Mouse (Mus musculus) 3134 (cell line): ENCODE measurements around the gene Hspd1.
"Not testable (repeated sequence)": the region's sequence is repeated elsewhere in the genome, so short reads cannot be mapped to it uniquely, and the experiment has no call there.

Experiments
- DNase-seq: peaks from one replicate; pipeline ENCODE4 v3.0.0-alpha.2; 2011; ENCODE audit warnings: low spot score; ENCODE audit not compliant: insufficient read length; ENCODE audit errors: extremely low read depth

Gene Hspd1

DNA sequence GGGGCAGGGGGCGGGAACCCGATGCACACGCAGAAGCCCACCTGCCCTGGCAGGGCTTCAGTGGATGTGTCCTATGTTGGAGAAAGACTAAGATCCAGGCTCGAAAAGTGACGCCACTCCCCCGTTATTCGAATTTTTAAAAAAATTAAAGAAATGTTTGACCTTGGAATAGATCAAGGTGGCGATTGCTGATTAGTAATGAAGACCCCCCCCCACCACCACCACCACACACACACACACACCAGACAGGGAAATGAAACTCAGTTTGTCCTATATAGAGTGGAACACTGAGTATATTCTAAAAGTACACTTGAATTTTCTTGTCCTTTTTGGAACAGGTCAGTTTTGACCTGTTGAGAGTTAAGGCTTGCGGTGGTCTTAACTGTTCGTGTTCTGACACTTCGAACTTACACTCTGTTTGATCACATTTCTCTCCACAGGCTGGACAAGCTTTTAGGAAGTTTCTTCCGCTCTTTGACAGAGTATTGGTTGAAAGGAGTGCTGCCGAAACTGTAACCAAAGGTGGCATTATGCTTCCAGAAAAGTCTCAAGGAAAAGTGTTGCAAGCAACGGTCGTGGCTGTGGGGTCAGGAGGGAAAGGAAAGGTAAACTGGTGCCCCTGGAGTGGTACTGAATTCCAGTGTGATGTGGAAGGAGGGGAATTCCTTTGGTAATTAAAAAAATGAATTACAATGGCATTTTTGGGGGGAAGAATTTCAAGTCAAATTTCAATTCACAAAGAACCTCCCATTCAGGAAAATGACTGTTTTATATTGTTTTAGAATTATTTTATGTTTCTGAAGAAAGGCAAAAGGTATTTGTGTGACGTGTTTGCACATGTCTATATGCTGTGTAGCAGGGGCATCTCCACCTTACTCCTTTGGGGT is 811 bp upstream of the Hspd1 start:
- DNase-seq = no peak

DNA sequence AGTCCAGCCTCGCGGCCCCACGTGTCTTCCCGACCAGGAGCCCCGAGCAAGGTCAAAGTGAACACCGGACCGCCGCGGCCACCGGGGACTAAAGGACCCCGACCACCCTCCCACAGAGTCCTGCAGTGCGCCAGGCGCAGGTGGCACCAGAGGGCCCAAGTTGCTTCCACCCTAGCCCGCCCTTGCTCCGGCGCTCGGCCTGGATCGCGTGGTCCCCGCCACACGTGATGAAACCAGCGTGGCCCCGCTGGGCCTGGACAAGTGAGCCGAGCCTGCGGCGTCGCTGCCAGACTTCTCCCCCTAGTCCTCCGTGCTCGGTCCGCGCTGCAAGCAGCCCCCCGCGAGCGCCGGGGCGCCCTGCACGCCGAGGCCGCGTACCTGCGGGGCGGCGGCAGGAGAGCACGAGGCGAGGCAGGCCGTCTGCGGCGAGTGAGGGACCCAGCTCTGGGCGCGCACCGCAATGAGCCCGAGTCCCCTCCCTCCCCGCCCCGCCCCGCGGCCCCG is 590 bp downstream of the Hspd1 start:
- no peak for DNase-seq

DNA sequence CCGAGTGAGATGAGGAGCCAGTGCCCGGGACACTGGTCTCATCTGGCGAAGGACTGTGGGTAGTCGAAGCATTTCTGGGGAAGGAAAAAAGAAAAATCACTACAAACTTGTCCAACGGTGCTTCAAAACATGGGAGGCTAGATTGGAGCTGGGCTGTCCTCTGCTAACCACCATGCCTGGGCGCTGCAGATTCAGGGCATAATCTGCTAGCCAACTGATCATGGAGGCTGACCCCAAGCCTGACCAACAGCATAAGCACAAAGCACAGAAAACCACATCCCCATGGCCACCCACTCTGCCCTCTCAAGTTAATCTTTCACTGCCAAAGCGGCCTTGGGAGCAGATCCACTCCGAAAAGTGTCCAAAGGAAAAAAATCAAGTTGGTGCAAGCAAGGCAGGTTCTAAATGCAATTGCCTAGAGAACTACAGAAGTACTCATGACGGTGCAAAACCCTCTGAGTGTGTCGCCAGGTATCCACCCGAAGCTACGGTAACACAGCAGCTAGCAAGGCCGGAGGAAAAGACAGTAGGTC is 1.1 kb downstream of the Hspd1 start:
- DNase-seq = no peak

DNA sequence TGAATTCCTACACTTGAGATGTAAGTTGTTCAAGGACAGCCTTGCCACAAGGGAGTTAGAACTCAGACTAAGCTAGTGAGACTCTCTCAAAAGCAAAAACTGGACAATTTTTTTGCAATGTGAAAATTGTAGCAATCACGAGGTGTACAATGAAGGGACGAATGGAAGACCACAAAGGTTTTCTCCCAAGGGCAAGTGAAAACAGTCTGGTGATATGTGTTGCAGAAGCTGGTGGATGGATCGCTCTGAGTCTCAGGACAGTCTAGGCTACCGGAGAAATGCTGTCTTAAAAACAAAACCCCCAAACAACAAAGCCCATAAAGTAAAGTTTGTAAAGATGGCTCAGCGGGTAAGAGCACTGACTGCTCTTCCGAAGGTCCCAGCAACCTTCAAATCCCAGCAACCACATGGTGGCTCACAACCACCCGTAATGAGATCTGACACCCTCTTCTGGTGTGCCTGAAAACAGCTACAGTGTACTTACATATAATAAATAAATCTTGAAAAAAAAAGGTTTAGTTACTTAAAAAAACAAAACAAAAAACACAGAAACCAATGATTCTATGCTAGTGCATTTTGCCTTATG is 2.2 kb downstream of the Hspd1 start:
- DNase-seq = peak; percentile 29

DNA sequence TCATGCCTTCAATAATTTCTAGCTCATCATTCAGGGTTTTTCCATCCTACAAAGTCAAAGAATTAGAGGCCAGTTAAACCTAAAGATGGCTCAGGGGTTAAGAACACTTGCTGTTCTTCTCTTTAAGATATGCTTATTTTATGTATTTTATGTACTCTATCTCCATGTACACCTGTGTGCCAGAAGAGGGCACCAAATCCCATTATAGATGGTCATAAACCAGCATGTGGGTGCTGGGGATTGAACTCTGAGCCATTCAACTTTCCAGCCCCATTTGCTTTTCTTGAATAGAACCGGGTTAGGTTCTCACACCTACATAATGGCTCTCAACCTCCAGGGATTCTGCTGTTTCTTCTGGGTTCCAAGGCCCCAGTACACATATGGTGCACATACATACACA is 5.9 kb downstream of the Hspd1 start:
- no peak for DNase-seq

DNA sequence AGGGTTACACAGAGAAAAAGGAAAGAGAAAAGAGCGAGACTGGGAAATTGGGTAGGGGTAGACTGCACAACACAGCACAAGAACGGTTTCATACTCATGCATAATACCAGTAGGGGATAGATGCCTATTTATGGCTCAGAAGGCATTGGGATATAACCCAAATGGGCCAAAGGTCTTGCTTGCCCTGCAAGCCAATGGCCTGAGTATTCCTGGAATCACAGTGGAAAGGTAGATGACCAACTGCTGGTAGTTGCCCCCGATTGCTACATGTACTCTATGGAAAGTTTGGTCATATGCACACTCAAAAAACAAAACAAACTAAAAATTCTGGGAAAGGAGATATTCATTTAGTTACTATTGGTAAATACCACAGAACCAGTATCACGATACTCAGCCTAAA is 8.4 kb downstream of the Hspd1 start:
- DNase-seq = no peak

DNA sequence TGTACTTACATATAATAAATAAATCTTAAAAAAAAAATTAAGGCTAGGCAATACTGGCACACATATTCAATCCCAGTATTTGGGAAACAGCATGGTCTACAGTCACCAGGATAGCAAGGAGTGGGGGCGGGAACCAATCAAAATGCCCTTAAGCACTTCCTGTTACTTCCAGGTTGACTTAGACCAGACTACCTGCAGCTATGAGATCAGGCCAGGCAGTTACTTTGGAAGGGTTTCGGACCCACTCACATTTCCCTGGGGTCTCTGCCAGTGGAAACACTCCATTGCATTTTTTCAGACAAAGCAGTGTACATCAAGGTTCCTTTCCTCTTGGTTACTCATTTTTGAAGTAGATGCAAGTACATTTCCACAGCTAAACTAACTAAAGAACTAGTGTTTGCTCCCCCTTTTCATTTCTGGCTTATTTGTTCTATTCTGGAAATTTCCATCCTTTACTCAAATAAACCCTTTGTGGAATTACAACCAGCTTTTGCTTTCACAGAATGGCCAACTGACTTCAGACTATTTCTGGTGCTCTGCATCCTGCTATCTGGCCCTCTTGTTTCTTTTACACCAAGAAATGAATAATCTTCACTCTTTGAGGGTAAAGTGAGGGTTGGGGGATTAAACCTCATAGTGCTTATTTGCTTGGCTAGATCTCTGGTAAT is 11.1 kb downstream of the Hspd1 start:
- DNase-seq = no peak

DNA sequence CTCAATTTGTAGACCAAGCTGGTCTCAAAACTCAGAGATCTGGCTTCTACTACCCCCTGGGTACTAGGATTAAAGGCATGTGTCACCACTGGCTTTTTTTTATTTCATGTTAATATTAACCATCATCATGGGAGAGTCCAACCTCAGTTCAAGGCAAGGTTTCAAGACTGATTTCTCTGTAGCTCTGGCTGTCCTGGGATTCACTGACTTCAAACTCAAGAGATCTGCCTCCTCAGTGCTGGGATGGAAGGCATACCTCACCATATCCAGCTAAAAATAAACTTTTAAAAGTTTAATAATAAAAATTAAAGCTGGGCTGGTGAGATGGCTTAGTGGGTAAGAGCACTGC is 11.7 kb downstream of the Hspd1 start:
- no peak for DNase-seq

DNA sequence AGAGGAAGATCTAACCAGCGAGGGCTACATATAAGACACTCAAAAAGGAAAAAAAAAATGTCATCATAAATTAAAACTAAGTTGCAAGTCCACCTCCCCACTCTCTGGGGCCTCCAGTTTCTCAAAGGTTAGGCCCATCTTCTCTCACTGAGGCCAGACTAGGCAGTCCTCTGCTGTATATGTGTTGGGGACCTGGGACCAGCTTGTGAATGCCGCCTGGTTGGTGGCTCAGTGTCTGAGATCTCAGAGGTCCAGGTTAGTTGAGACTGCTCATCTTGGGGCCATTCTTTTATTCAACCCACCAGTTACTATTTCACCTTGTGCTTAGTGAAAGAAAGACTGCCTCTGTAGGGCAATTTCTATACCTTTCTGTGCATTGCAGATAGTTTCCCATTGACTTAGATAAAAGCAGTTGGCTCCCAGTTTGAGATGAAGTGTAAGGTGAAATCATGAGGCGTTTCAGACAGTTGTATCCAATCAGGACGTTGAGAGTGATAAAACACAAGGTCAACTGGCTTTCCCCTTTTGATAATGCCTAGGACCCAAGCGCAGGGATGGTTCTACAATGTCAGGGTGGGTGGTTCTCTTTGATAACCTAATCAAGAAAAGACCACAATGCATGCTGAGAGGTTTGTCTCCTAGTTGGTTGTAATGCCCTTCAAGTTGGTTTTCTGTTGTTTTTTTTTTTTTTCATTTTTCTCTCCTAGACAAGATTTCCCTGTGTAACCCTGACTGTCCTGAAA is 12.2 kb downstream of the Hspd1 start:
- no peak for DNase-seq

DNA sequence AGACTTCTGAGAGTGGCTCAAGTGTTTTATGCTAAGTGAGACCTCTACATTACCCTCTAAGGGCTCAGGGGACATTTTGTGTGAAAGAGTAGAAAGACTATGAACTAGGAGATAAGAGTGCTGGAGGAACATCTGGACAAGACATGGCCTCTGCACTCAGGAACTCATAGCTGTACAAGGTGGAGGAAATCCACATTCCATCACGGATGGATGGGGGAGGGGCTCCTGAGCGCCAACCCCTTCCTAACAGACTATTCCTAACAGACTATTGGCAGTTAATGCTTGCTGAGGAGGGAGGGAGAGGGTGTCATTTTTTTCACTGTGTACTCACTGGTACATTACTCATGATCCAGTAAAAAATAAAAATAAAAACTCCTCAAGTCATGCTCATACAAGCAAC is 13.3 kb downstream of the Hspd1 start:
- no peak for DNase-seq

DNA sequence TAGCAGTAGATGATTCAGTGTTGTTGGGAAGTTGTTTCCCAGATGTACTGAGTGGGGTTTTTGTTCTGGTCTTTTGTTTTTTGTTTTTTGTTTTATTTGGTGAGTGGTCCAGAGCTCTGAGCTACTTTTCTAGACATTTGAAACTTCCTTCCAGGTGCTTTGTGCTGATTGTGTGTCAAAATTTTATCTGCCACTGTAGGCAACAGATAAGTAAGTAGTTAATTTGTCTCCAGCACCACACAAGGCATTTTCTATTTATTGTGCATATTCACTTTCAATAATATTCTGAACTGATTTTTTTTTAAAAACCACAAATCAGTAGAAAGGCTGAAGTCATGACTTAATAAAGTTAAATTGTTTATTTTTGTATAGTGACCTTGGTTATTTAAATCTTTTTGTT is 15.7 kb downstream of the Hspd1 start:
- DNase-seq = not testable (repeated sequence)

DNA sequence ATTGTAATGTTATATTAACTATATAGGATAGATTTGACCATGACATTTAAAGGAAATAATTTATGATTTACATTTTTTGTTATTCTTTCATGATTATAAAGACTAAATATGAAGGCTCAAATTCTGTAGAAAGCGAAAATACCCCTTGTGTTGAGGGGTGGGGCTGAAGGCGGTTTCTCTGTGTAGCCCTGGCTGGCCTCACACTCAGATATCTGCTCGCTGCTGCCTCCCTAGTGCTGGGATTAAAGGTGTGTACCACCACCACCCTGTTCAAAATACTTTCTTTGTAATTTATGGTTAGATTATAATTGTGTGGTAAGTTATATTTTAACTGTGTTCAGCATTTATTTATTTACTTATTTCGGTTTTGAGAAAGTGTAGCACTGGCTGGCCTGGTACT is 26.3 kb downstream of the Hspd1 start:
- no peak for DNase-seq

DNA sequence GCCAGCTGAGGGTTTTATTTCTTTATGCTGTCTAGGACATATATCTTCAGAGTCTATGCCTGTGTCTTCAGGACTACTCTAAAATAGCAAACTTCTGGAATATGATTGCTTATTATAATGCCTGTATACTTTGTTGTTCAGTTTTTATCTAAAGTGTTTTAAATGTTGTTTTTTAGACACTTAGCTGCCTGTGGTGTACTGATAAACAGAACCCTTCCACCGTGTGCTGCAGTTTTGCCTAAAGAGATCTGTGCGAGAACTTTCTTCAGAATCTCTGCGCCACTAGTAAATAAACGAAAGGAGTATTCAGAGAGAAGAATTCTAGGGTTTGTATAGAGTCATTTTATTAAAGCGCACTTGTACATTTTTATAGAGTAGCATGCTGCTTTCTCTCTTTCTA is 26.9 kb downstream of the Hspd1 start:
- no peak for DNase-seq

DNA sequence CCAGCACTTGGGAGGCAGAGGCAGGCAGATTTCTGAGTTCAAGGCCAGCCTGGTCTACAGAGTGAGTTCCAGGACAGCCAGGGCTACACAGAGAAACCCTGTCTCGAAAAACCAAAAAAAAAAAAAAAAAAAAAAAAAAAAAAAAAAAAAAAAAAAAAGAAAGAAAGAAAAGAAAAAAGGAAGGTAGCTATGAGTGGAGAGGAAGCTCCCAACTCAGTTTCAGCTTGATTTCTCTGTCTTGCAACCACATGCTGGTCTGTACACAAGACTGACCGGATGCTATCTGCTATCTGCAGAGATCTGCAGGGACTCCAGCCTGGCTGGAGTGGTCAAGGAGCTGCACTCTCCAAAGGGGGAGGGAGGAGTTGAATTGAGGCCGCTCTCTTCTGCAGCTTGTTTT is 29.7 kb downstream of the Hspd1 start:
- DNase-seq = not testable (repeated sequence)

DNA sequence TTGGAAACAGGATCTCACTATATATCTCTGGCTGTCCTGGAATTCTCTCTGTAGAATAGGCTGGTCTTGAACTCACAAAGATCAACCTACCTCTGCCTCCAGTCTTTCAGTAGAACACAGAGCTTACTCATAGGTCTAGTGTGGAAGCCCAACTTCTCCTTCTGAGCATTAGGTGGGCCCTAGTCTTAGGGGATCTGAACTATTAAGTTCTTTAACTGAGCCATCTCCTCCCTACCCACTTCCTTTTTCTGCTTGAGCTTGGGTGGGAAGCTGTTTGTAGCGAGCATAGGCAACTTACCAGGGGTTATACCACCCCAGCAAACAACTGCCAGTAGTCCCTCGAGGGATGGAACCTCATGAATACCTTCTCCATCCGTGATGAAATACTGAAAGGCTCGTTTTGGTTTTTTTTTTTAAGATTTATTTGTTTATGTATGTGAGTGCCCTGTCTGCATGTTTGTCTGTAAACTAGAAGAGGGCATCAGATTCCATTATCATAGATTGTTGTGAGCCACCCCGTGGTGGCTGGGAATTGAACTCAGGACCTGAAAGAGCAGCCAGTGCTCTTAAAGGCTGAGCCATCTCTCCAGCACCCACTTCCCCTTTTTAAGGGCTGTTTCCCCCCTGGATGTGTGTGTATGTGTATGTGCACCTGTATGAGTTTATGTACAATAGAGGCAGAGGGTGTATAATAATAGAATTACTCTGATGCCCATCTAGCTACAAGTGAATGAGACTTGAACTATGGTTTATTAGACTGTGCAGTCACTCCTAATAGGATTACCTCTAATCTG is 32.5 kb downstream of the Hspd1 start:
- no peak for DNase-seq

DNA sequence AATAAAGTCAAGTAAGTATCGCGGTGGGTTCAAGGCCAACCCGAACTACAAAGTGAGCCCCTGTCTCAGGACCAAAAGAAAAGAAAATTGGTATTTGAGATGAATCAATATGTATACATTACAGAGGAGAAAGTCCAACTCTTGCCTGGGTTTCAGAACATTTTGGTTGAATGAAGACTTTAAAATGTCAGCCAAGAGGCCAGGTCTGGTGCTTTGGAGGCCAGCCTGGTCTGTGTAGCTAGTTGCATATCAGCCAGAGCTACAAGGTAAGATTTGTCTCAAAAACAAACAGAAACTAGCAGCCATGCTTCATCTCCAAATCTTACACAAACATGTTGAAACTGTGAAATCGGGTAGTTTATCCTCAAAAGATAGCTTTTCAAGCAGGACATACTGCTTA is 34.4 kb downstream of the Hspd1 start:
- no peak for DNase-seq

DNA sequence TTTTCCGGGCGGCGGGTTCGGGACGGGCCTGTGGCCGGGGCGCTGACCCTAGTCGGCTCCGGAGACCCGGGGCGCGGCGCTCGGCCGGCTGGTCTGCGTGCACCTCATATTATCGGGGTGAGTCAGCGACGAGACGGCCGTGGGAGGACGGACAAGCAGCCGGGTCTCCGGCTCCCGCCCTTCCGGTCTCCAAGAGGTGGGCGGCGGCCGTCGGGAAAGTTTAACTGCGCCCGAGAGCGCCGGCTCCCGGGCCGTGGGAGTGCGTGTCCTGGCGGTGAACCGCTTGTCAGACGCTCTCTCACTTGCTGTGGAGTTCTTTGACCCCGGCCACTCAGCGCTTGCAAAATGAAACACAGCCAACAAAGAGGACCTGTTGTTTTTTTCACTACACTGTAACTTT is 35.0 kb downstream of the Hspd1 start:
- DNase-seq = peak; percentile 95

DNA sequence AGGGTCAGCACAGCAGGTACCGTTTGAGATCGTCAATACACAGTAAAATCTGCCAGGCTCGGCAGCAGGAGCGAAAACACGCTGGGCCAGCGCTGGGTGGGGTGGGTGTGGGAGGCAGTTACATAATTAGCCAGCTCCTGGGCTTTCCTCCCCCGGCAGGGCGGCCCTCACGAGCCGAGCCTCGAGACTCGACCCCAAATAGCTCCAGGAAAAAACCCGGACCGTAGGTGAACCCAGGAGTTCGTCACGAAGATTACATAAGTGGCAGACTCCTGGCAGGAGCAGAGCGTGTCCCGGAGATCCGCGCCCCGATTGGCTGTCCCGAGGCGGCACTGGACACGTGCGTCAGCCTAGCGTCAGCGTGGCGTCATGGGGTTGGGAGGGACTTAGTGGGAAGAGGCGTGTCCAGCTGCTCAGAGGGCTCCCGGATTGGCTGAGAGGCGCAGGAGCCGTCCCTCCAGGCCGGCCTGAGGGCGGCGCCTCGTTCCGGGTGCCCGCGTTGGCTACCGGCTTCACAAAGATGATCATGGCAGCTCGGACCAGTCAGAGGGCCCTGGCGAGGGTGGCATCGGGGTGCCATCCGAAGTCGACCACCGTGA is 35.6 kb downstream of the Hspd1 start, which contains the start of gene Coq10b:
Coq10b (plus strand) TSS at position 416 of the 599 bp plus-strand sequence.
- peak; percentile 99 for DNase-seq

DNA sequence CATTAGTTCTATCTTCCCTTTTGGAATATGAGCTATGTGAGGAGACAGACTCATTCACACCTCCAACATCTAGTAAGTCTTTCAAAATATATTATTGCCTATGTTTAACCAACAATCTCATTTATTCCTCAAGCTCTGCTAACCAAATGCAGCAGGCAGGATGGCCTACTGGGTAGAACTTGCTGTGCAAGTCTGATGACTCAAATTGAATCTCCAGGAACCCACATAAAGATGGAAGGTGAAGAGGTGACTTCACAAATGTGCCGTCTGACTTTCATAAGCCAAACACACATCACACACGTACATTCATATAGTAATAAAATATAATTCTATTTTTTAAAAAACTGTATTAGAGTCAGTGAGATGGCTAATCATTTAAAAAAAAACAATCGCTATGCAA is 36.4 kb downstream of the Hspd1 start:
- no peak for DNase-seq
